Mouse (Mus musculus): ENCODE results near the gene Zfp750.

GRCm38 (mm10) chr11:121559527-121560293 lies 40.6 kb upstream of the Zfp750 start:
- TF ChIP-seq CTCF (IDR thresholded peaks at IDR 0.05; ENCODE audit: extremely low read depth, insufficient read depth, low read length), result no peak
- TF ChIP-seq POLR2A (IDR thresholded peaks at IDR 0.05; ENCODE audit: extremely low read depth, insufficient read depth, low read length), result no peak
